Mouse (Mus musculus) heart, embryonic 15.5 days (tissue): ENCODE measurements around the gene Rbms3. TPM values are rescaled to one million over a fixed set of nuclear protein-coding genes. Genes with fewer than 3 reads are reported as not detected.

ENCODE experiments used
- ATAC-seq: fragments of 200-750 bp; cut with Nextera tagmentation; replicated peaks from 2 replicates; pipeline ENCODE4 v1.8.0; 2017; ENCODE audit warnings: low read depth, moderate TSS enrichment; ENCODE audit not compliant: insufficient number of reproducible peaks, insufficient read depth, low FRiP score
- H3K27ac ChIP-seq: fragments of 300-500 bp; sonication (generic); 2 replicates; pipeline ENCODE4 v1.5.1; 2015; ENCODE audit warnings: mild to moderate bottlenecking, inconsistent platforms
- H3K27me3 ChIP-seq: fragments of 300-500 bp; sonication (generic); 2 replicates; pipeline ENCODE4 v1.6.1; 2015; ENCODE audit warnings: inconsistent platforms
- H3K36me3 ChIP-seq: fragments of 300-500 bp; sonication (generic); 2 replicates; pipeline ENCODE4 v1.6.1; 2015; ENCODE audit warnings: mild to moderate bottlenecking, inconsistent platforms
- H3K4me1 ChIP-seq: fragments of 300-500 bp; sonication (generic); replicated peaks from 2 replicates; pipeline ENCODE4 v1.6.1; 2015; ENCODE audit warnings: inconsistent platforms
- H3K4me2 ChIP-seq: fragments of 300-500 bp; sonication (generic); 2 replicates; pipeline ENCODE4 v1.6.1; 2015; ENCODE audit warnings: inconsistent platforms, mild to moderate bottlenecking, moderate library complexity
- H3K4me3 ChIP-seq: fragments of 300-500 bp; sonication (generic); 2 replicates; pipeline ENCODE4 v1.5.1; 2015; ENCODE audit warnings: mild to moderate bottlenecking, inconsistent platforms
- H3K9ac ChIP-seq: fragments of 300-500 bp; sonication (generic); 2 replicates; pipeline ENCODE4 v1.6.1; 2015; ENCODE audit warnings: mild to moderate bottlenecking, inconsistent platforms
- H3K9me3 ChIP-seq: fragments of 300-500 bp; sonication (generic); replicated peaks from 2 replicates; pipeline ENCODE4 v1.6.1; 2016; ENCODE audit warnings: inconsistent platforms
- WGBS: fragments of 180-500 bp; shearing (Covaris S2); methylation state at CpG from one replicate; pipeline ENCODE4 v1.1.7; 2015; ENCODE audit warnings: mixed read lengths; 5-methylcytosine and 5-hydroxymethylcytosine counted together
- polyA plus RNA-seq: library from polyadenylated mRNA; unstranded; fragments of >200 nt; fragmentation: Nextera tagmentation; extraction: Ambion mirVana; gene quantifications from 2 replicates; pipeline ENCODE4 v1.2.1, GENCODE M21; 2015

The Rbms3 gene
- polyA plus RNA-seq, 1 experiment from 2014 or later = 36.5 TPM

- H3K4me1 ChIP-seq = peaks cover 40% of the 10 kb centered on the region
- no peak for ATAC-seq
These were observed 503.9 kb downstream of the Rbms3 start for GRCm38 (mm10) chr9:117125844-117126243.

GRCm38 (mm10) chr9:117121572-117121971 is 508.1 kb downstream of the Rbms3 start:
- ATAC-seq = no peak
- Histone ChIP-seq H3K4me3 (no peak overlapping the region), H3K27me3 (no peaks in the 10 kb centered on the region), H3K9ac (no peak overlapping the region), H3K27ac (no peak overlapping the region), H3K36me3 (no peaks in the 10 kb centered on the region), H3K4me1 (peaks cover 18% of the 10 kb centered on the region), H3K9me3 (no peaks in the 10 kb centered on the region), H3K4me2 (no peak overlapping the region)
- 36% methylated on average over 6 of the region's 6 CpGs for WGBS

More at GRCm38 (mm10) chr9:117125844-117126243, 503.9 kb downstream of the Rbms3 start:
- Histone ChIP-seq H3K27me3 (no peaks in the 10 kb centered on the region), H3K27ac (no peak overlapping the region), H3K36me3 (no peaks in the 10 kb centered on the region), H3K9ac (no peak overlapping the region), H3K4me3 (no peak overlapping the region), H3K4me2 (no peak overlapping the region), H3K9me3 (no peaks in the 10 kb centered on the region)
- WGBS = 67% methylated on average over 6 of the region's 6 CpGs

GRCm38 (mm10) chr9:117117181-117117729 is 512.5 kb downstream of the Rbms3 start:
- no peak overlapping the region for H3K4me3 ChIP-seq
- no peaks in the 10 kb centered on the region for H3K27me3 ChIP-seq
- H3K4me2 ChIP-seq = no peak overlapping the region
- H3K9me3 ChIP-seq = no peaks in the 10 kb centered on the region
- no peaks in the 10 kb centered on the region for H3K36me3 ChIP-seq
- peaks cover 21% of the 10 kb centered on the region for H3K4me1 ChIP-seq
- 76% methylated on average over 10 of the region's 10 CpGs for WGBS
- H3K27ac ChIP-seq = no peak overlapping the region
- no peak overlapping the region for H3K9ac ChIP-seq
- ATAC-seq = no peak

GRCm38 (mm10) chr9:117115609-117116008 is 514.1 kb downstream of the Rbms3 start:
- Histone ChIP-seq H3K4me3 (no peak overlapping the region), H3K9me3 (no peaks in the 10 kb centered on the region), H3K27ac (no peak overlapping the region; the same call in 1 of the 2 replicates), H3K27me3 (no peaks in the 10 kb centered on the region), H3K9ac (no peak overlapping the region), H3K4me2 (no peak overlapping the region), H3K36me3 (no peaks in the 10 kb centered on the region), H3K4me1 (peaks cover 24% of the 10 kb centered on the region)
- ATAC-seq = no peak
- 60% methylated on average over 2 of the region's 2 CpGs for WGBS

- ATAC-seq = no peak
- 36% methylated on average over 2 of the region's 2 CpGs for WGBS
- H3K4me3 ChIP-seq = no peak overlapping the region
- 0 out of 2 replicates have a peak overlapping the region, but pooled peaks have one; percentile 24 for H3K27ac ChIP-seq
- no peaks in the 10 kb centered on the region for H3K27me3 ChIP-seq
- no peaks in the 10 kb centered on the region for H3K9me3 ChIP-seq
- H3K9ac ChIP-seq = no peak overlapping the region
- H3K4me1 ChIP-seq = peaks cover 30% of the 10 kb centered on the region
- no peak overlapping the region for H3K4me2 ChIP-seq
- H3K36me3 ChIP-seq = 0 out of 2 replicates have a peak, but pooled peaks cover 3% of the 10 kb centered on the region
These were observed 516.1 kb downstream of the Rbms3 start for GRCm38 (mm10) chr9:117113592-117113991.

- Histone ChIP-seq H3K9ac (no peak overlapping the region), H3K27ac (no peak overlapping the region), H3K4me1 (peaks cover 35% of the 10 kb centered on the region), H3K4me2 (no peak overlapping the region), H3K36me3 (0 out of 2 replicates have a peak, but pooled peaks cover 3% of the 10 kb centered on the region), H3K27me3 (no peaks in the 10 kb centered on the region), H3K4me3 (no peak overlapping the region), H3K9me3 (no peaks in the 10 kb centered on the region)
- 83% methylated on average over 4 of the region's 4 CpGs for WGBS
- ATAC-seq = no peak
These were observed 521.8 kb downstream of the Rbms3 start for GRCm38 (mm10) chr9:117107926-117108325.

- H3K27me3 ChIP-seq = no peaks in the 10 kb centered on the region
- H3K9me3 ChIP-seq = no peaks in the 10 kb centered on the region
- H3K4me1 ChIP-seq = peaks cover 32% of the 10 kb centered on the region
- H3K27ac ChIP-seq = peak overlapping the region; percentile 3; the same call in 1 of the 2 replicates
- H3K4me3 ChIP-seq = no peak overlapping the region
- H3K4me2 ChIP-seq = no peak overlapping the region
- no peaks in the 10 kb centered on the region for H3K36me3 ChIP-seq
- H3K9ac ChIP-seq = no peak overlapping the region
- WGBS = 61% methylated on average over 19 of the region's 19 CpGs
- no peak for ATAC-seq
These were observed 527.3 kb downstream of the Rbms3 start for GRCm38 (mm10) chr9:117102198-117102930.

GRCm38 (mm10) chr9:117100181-117100580 is 529.5 kb downstream of the Rbms3 start:
- Histone ChIP-seq H3K9ac (no peak overlapping the region), H3K27me3 (no peaks in the 10 kb centered on the region), H3K4me2 (no peak overlapping the region), H3K36me3 (no peaks in the 10 kb centered on the region), H3K27ac (no peak overlapping the region), H3K4me1 (peaks cover 25% of the 10 kb centered on the region), H3K9me3 (no peaks in the 10 kb centered on the region), H3K4me3 (no peak overlapping the region)
- WGBS = 84% methylated on average over 5 of the region's 5 CpGs
- no peak for ATAC-seq

- H3K4me2 ChIP-seq = no peak overlapping the region
- H3K4me1 ChIP-seq = no peaks in the 10 kb centered on the region; the same call in 1 of the 2 replicates
- no peaks in the 10 kb centered on the region for H3K9me3 ChIP-seq
- no peak overlapping the region for H3K9ac ChIP-seq
- no peaks in the 10 kb centered on the region for H3K36me3 ChIP-seq
- H3K4me3 ChIP-seq = no peak overlapping the region
- no peak for ATAC-seq
- H3K27ac ChIP-seq = no peak overlapping the region
- 82% methylated on average over 6 of the region's 6 CpGs for WGBS
- H3K27me3 ChIP-seq = no peaks in the 10 kb centered on the region
These were observed 536.2 kb downstream of the Rbms3 start for GRCm38 (mm10) chr9:117093551-117093950.

GRCm38 (mm10) chr9:117092177-117092555 is 537.5 kb downstream of the Rbms3 start:
- ATAC-seq = no peak
- WGBS = 89% methylated on average over 8 of the region's 8 CpGs

GRCm38 (mm10) chr9:117091253-117092176 is 538.2 kb downstream of the Rbms3 start:
- ATAC-seq = no peak
- Histone ChIP-seq H3K9ac (no peak overlapping the region), H3K4me3 (no peak overlapping the region), H3K27ac (no peak overlapping the region), H3K27me3 (no peaks in the 10 kb centered on the region), H3K9me3 (no peaks in the 10 kb centered on the region), H3K4me1 (no peaks in the 10 kb centered on the region; the same call in 1 of the 2 replicates), H3K4me2 (no peak overlapping the region), H3K36me3 (no peaks in the 10 kb centered on the region)
- WGBS = 69% methylated on average over 9 of the region's 9 CpGs

More at GRCm38 (mm10) chr9:117092177-117092555, 537.5 kb downstream of the Rbms3 start:
- H3K27ac ChIP-seq = no peak overlapping the region
- H3K9ac ChIP-seq = no peak overlapping the region
- no peak overlapping the region for H3K4me2 ChIP-seq
- H3K27me3 ChIP-seq = no peaks in the 10 kb centered on the region
- H3K9me3 ChIP-seq = no peaks in the 10 kb centered on the region
- H3K4me1 ChIP-seq = no peaks in the 10 kb centered on the region; the same call in 1 of the 2 replicates
- H3K4me3 ChIP-seq = no peak overlapping the region
- no peaks in the 10 kb centered on the region for H3K36me3 ChIP-seq
